Mouse (Mus musculus) bone marrow macrophage, adult 2 months (primary cell): Measurements from ENCODE around the gene Fam76b.

Source experiments
- CTCF ChIP-seq: IDR thresholded peaks from 2 replicates; pipeline ENCODE4 v1.5.1; 2012; ENCODE audit warnings: low read depth, mild to moderate bottlenecking, low read length, moderate library complexity
- POLR2A ChIP-seq: IDR thresholded peaks from 2 replicates; pipeline ENCODE4 v1.6.1; 2012; ENCODE audit warnings: mild to moderate bottlenecking, low read depth, low read length, borderline replicate concordance

DNA sequence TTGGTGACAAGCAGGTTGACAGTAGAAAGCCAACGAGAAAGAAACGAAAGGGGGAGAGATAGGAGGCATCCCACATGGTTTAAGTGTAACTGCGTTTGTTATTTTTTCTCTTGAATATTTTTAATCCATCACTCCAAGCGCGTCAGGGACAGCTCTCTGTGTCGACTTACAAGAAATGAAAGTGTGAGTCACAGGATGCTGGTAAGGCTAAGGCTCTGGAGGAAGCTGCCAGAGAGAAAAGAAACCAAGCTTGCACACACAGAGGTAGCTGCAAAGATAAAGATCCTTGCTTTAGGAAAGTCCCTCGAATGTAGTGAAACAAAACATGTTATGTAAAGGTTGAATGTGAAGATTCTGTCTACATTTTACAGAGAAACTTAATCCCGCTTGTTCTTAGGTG is 67.0 kb downstream of the Fam76b start:
- no peak for TF ChIP-seq POLR2A
- TF ChIP-seq CTCF, result no peak
